Comparison of ENCODE assay signal across 23 mouse cellular contexts in genomic region chr8:73172661-73173060, GRCm38 (mm10).
"Had no signal": no experiment of that assay in that cellular context is flagged by ENCODE, and none has a peak within 500 bp of the region (broad histone marks: within the 10 kb centered on the region; RNA-seq: fewer than 3 reads in every experiment).

No protein-coding gene starts in this region.

- DNase-seq: heart, adult 2 months; heart, postnatal 10 days; heart, postnatal 14 days; heart, postnatal 36 days; heart, postnatal 4 days; kidney, adult 11 months; kidney, adult 18-20 months; kidney, adult 2 months; kidney, adult 8-10 months; kidney, adult 9 months; kidney, postnatal 10 days; kidney, postnatal 14 days; kidney, postnatal 25 days; kidney, postnatal 36 days; kidney, postnatal 4 days; layer of hippocampus, adult 9-11 months; layer of hippocampus, postnatal 36 days had no signal

- ATAC-seq: hindbrain, embryonic 16.5 days; hindbrain, postnatal 0 days; inflammation-experienced regulatory T-cells, adult 6 months; intestine, embryonic 15.5 days; intestine, embryonic 16.5 days; intestine, postnatal 0 days had no signal
